Mouse (Mus musculus): Measurements from ENCODE around the gene Dok1. TPM values are rescaled to one million over a fixed set of nuclear protein-coding genes. Genes with fewer than 3 reads are reported as not detected.

Gene Dok1
- polyA plus RNA-seq, 1 experiment: 2.4 TPM

DNA sequence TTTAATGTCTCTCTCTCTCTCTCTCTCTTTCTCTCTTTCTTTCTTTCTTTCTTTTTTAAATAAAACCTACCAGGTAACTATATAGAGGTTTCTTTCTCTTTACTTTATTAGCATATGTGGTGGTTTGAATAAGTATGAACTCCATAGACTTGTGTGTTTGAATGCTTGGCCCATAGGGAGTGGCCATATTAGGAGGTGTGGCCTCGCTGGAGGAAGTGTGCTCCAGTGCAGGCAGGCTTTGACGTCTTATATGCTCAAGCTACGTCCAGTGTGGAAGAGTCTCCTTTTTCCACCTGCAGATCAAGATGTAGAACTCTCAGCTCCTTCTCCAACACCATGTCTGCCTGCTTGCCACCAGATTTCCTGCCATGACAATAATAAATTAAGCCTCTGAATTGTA is 14.2 kb downstream of the Dok1 start:
- no peak for DNase-seq (ENCODE audit: extremely low spot score in 1 of 2, low spot score in 1 of 2)

DNA sequence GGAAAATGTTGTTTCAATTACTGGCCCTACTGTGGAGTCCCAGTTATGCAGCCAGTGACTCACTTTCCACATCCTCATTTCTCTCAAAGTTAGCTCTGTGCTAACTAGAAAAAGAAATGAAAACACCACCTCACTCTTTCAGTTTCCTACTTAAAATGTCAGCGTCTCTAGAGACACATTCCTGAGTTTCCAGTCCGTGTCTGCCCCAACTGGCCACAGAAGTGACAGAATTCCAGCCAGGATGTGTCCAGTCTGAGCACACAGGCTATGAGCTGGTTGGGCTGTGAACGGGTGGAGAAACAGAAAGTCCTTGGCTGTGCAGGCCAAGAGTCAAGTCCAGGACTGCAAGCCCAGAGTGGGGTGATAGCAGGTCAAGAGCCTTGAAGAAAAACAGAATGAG is 16.1 kb downstream of the Dok1 start:
- DNase-seq (ENCODE audit: extremely low spot score in 1 of 2, low spot score in 1 of 2): no peak

DNA sequence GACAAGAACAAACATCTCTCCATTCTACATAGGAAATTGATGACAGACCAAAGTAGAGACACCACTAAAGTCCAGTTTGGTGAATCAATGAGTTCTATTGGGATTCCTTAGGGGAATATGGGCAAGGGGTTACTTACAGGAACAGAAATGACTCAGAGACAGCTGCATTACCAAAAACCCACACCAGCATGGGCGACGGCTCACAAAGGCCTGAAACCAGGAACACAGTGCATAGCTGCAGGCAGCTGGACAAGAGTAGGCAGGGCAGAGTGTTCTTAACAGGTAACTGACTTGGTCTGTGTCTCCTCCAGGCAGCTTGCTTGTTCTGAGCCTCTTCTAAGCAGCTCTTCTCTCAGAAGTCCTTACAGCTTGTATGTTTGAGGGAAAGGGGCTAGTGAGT is 17.5 kb downstream of the Dok1 start:
- no peak for DNase-seq (ENCODE audit: extremely low spot score in 1 of 2, low spot score in 1 of 2)

DNA sequence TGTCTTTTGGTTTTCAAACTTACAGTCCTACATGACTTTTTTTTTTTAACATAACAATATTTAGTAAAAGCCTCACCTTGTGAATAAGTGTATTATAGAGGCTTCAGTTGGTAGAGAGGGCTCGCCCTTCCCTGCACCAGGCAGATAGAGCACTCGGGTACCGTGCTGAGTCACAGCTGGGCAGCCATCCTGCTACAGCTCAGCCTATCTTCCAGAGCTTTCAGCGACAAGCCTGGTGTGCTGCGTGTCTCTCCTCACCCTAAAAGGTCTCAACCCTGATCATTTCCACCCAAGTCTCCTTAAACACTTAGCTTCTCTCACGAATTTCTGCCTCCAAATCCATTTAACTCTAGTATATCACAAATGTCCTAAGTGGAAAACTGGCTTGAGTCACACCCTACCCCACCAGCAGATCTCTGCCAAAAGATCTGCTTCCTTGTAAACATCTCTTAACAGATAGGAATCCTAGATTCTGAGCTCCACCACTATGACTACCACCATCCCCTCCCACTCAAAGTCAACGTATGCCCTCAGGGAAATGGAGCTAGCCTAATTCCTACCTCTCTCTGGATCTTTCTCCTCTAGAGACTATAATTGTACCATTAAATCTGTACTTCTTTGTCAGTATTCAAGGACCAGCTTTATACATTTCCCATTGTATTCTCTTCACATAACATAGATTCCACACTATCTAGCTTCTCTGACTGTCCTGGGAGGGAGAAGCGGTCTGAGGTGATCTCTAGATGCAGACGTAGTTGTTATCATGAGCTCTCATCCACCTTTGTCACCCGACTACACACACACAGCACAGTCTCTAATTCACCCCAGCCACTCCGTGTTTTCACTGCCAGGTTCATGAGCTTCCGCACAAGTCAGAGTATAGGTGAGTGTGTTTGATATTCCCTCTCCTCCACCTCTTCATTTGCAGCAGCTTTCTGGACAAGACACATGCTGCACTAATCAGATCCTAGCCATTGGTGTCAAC is 18.5 kb downstream of the Dok1 start:
- DNase-seq (ENCODE audit: extremely low spot score in 1 of 2, low spot score in 1 of 2): no peak

DNA sequence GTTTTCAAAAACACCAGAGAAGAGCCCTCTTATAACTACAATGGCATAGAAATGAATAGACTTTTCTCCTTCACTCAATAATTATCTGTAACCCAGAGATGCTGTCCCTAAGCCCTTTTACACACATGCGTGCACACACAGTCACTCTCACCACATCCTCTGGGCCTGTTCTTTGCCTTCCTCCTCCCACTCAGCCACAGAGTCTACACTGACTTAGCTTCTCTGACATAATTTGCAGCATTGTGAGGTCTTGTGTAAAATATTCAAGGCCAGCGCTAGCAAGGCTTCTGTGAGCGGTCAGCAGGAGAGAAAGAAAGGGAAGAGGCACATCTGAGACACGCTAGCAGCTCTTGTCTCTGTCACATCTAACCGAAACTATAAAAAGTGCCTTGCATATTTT is 19.8 kb downstream of the Dok1 start:
- no peak for DNase-seq (ENCODE audit: extremely low spot score in 1 of 2, low spot score in 1 of 2)

DNA sequence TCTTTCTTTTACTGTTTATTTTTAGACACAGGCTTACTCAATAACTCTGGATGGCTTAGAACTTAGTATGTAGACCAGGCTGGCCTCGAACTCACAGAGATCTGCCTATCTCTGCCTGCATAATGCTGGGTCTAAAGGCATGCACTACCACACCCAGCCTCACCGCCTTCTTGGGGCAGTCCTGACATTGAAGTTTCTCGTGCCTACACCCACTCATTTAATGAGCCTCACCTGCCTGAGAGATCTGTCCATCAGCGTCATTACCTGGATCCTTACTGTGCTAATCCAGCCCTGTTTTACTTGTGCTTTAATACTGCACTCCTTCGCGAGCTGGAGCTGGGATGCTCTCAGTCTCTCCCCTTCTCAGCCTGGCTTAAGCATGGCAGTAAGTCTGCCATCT is 21.5 kb downstream of the Dok1 start:
- DNase-seq (ENCODE audit: extremely low spot score in 1 of 2, low spot score in 1 of 2): no peak

DNA sequence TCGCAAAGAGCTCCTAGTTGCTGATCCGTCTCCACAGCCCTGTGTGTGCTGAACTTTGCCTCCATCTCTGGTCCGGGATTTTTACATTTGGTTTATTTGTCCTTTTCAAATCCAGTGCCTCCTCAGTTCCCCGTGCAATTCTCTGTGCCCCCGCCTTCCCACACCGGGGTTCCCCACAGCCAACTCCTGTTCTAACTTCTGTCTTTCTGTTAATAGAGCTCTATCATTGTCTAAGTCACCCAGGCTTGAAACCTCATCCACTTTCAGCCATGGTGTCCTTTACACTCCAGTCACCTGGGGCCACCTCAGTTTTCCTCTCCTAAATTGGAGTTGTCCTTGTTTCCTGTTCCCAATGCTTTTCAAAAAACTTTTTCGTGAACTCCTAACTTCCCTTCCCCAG is 22.0 kb downstream of the Dok1 start:
- no peak for DNase-seq (ENCODE audit: extremely low spot score in 1 of 2, low spot score in 1 of 2)

DNA sequence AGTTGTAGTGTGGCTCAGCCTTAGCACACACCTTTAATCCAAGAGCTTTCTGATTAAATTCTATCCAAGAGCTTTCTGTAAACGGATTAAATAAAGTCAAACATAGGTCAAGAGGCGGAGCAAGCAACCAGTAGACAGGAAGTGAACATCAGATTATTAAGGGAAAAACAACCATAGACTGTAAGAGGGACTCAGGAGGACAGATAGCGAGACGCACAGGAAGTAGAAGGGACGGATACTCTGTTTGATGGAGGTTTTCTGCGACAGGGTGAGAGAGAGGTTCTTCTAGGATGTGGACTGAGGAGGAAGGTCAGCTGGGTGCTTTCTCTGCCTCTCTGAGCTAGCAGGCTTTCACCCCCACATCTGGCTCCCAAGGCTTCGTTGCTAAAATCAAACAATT is 23.3 kb downstream of the Dok1 start:
- no peak for DNase-seq (ENCODE audit: extremely low spot score in 1 of 2, low spot score in 1 of 2)

DNA sequence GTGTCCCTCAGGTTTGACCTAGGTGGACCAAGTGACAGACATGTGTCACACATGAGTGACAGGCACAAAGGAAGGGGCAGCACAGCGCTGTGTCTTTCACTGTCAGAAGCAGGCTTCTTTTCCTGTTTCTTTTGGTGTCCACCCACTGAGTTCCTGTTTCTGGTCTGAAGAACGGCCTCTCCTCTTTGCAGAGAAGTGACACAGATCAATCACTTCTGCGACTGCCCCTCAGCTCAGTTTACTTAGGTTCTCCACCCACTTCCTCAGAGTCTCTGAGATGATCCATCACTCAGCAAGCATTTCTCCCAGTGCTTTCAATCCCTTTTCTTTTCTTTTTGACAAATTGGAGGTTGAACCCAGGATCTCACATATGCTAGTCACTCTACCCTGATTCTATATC is 24.6 kb downstream of the Dok1 start:
- DNase-seq (ENCODE audit: extremely low spot score in 1 of 2, low spot score in 1 of 2): no peak

DNA sequence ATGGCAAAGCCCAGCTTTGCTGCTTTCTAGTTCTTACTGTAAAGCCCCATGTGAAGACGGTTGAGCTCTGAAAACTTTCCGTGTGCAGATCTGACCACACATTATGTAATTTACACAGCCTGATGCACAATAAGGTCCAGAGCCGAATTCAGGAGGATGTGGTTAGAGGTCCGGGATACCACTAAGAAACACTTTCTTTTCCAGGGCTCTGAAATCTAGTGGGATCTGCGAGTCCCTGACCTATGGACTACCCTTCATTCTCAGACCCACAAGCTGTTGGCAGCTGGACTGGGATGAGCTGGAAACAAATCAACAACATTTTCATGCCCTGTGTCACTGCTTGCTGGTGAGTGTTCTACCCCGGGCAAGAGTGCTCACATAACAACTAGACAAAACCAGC is 27.2 kb downstream of the Dok1 start:
- no peak for DNase-seq (ENCODE audit: extremely low spot score in 1 of 2, low spot score in 1 of 2)

DNA sequence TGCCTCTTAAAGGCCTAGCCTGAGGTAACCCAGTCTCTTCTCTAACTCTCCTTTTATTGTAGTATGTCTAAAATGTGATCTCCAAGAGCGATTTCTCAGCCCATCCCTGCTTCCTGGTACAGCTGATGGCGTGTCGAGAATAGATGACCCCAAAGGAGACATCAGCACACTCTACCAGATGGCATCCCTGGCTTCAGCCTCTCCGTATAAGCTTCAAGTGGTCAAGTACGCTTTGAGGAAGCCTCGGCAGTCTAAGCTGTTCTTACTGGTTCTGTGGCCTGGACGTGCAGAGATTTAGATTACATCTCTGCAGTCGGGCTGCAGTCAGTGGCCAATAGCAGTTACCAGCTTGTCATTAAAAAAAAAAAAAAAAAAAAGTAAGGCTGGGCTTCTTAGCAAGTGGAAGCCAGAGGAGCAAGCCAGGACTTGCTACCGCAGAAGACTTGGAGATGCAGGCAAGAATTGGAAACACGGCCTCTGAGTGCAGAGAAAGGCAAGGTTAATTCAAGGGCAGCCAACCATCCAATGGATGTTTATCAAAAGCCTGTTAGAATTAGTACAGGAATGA is 27.7 kb downstream of the Dok1 start:
- no peak for DNase-seq (ENCODE audit: extremely low spot score in 1 of 2, low spot score in 1 of 2)

DNA sequence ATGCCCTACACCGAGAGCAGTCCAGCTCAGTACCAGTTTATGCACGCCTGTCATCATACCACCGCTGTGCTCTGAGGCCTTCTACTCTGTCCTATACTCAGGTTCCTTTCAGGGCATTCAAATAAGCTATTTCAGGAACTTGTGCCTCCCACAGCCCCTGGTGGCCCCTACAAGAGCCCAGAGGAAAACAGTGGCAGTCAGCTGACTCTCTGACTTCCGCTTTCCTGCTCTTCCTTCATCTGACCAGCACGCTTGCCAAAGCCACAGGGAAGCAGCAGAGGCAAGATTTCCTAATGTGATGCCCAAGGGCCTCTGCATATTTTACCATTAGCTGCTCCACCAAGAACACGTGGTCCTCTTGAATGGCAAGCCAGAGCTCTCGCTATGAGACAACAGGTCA is 28.4 kb downstream of the Dok1 start:
- DNase-seq (ENCODE audit: extremely low spot score in 1 of 2, low spot score in 1 of 2): no peak

DNA sequence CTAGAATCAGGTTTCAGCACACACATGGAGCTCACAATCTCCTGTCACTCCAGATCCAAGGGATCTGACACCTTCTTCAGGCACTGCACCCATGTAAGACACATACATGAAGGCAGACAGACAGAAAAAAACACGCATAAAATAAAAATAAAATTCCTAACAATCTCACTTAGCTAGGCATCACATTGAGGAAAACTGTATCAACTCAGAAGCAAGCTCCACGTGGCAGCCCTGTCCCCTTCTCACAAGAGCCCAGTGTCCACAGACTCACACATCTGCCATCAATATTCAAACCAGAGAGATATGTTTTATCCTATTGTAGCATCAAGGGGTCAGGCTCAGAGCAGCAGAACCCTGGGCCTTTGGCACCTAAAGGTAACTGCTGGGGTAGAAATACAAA is 29.0 kb downstream of the Dok1 start:
- no peak for DNase-seq (ENCODE audit: extremely low spot score in 1 of 2, low spot score in 1 of 2)

DNA sequence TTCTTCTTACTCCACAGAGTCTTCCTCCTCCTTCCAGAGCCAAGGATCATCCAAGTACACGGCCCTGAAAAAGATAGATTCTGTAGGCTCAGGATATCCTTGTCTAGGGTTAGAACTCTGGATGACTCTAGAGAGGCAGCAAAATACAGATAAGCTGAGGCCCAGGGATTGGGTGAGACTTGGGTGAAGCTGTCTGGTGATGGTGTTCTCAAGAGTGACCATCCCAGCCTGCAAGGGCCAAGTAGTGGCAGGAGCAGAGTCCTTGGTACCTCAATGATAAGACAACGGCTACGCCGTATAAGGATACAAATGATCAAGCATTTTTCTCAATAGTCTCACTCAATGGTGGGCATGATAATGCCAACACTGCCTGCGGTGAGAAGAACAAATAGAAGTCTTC is 29.4 kb downstream of the Dok1 start:
- DNase-seq (ENCODE audit: extremely low spot score in 1 of 2, low spot score in 1 of 2): no peak

DNA sequence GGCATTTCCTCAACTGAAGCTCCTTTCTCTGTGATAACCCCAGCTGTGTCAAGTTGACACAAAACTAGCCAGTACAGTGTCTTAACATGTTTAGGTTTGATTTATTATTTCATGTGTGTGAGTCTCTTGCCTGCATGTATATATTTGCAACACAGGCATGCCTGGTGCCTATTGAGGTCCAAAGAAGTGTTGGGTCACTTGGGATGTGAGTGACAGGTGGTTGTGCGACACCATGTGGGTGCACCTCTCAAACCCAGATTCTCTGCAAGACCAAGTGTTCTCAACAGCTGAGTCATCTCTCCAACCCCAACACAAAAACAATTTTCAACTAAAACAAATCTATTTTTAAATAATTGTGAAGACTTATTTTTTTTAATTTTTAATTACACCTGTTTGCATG is 30.2 kb downstream of the Dok1 start:
- DNase-seq (ENCODE audit: extremely low spot score in 1 of 2, low spot score in 1 of 2): no peak

DNA sequence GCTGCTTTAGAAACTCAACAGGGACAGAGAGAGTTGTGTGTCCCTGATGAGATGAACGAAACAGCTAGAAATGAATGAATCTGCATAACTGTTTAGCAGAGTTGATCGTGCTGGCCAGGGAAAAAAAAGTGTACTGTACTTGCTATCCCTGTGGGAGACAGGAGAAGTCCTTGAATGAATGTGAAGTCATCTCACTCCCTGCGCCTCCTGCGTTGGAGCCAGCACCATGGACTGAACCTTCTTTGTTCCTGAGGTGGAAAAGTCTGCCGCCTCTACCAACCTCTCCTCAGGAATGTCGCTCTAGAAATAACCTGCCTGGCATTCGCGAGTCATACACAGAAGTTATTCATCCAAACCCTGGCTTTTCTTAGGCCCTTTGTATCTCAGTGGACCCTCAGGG is 33.3 kb downstream of the Dok1 start:
- DNase-seq (ENCODE audit: extremely low spot score in 1 of 2, low spot score in 1 of 2): no peak

DNA sequence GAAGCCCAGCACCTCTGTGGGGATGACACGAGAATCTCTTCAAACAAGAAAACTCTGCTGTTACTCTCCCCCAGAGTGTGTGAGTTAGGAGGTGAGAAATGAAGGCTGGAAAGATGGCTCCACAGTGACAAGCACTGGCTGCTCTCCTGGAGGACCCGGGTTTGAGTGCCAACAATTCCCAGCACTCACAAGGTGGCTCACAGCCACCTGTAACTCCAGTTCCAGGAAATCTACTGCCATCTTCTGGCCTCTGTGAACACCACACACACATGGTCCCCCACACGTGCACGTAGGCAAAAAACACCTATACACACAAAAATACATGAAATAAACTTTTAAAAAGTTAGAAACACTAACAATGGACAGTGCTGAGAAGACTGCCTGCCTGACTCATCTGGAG is 34.9 kb downstream of the Dok1 start:
- DNase-seq (ENCODE audit: extremely low spot score in 1 of 2, low spot score in 1 of 2): no peak

DNA sequence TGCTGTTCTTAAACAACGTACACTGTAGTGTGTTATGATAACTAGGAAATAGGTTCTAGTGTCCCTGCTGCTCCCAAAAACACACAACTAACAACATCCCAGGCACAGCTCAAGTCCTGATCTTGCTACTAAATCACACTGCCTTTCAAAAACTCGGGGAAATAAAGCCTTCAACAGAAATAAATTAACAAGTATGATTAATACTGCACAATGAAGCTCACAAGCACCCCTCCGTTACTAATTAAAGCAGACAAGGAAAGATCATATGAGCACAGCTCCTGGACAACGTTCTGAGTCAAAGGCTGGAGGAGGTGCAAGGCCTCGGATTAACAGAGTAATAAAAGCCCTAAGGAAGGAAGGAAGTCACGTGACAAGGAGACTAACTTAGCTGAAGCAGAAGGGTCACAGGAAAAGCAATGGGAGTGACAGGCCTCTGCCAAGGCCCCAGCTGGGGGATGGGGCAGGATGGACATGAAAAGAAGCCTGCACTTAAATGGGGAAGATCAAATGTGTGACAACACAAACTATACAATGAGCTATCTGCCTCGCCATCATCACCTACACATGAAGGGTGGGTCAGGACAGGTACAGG is 35.7 kb downstream of the Dok1 start:
- DNase-seq (ENCODE audit: extremely low spot score in 1 of 2, low spot score in 1 of 2): peak; percentile 9 to 16

DNA sequence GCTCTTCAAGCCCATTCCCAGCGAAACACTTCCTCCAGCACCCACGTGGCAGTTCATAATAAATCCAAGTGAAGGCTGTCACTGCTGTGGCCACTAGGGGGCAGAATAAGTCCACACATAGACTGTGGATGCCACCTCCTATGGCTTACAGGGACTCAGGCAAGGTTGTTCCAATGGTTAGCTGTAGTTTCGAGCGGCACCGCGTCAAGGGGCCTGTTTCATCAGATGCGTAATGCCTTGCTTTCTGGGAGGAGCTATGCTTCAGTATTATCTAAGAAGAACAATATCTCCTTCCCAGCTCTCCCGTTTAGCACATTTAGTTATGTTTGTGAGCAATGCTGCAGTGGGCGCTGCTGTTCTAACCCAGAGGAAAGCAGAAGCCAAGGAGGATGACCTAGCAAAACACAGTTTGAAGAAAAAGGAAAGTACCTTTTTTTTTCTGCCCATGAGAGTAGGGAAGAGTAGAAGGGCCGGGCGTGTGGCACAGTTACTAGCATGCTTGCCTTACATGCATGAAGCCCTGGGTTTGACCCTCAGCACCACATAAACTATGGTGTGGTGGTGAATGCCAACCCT is 36.4 kb downstream of the Dok1 start:
- peak; percentile 95 to 98 for DNase-seq (ENCODE audit: extremely low spot score in 1 of 2, low spot score in 1 of 2)

DNA sequence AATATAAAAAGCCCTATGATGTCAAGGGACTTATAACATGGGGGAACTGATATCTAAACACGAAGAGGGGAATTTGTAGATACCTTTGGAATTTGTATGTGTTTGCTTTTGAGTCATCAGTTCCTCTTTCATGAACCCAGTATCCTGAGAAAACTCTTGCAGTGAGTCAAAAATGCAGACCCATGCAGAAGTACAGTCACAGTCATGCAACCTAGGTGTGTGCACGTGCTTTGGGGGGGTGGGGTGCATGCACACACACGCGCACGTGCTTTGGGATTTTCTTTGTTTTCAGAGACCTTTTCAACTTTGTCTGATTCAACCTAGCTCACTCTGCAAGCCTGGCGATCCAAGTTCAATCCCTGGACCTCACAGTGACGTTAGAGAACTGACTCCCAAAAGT is 38.9 kb downstream of the Dok1 start:
- no peak for DNase-seq (ENCODE audit: extremely low spot score in 1 of 2, low spot score in 1 of 2)

DNA sequence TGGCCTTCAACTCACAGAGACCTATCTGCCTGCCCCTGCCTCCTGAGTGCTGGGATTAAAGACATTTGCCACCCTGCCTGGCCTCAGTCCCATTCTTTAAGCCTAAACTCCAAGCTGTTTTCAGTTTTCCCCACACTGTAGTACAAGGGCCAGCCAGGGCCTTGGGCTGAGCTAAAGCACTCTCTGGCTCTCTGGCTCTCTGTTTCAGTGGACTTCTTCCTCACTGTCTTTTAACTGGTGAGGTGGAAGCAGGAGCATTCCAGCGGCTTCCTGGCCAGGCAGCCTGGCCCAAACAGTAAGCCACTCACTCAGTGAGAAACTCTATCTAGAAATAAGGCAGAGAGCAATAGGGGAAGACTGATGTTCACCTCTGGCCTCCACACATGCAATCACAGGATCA is 39.6 kb downstream of the Dok1 start:
- DNase-seq (ENCODE audit: extremely low spot score in 1 of 2, low spot score in 1 of 2): no peak
